Mouse (Mus musculus) v-Abl transformed pro-B cells (cell line): ENCODE measurements around the gene Dock1.

ENCODE experiments used
- in situ Hi-C, 2 experiments: fragments of 400-800 bp; cut with MboI; formaldehyde crosslinking; loops; one replicate each; pipeline ENCODE4 v1.15.1; 2025; ENCODE audit not compliant: unreplicated experiment in 2 of 2

The Dock1 gene

DNA sequence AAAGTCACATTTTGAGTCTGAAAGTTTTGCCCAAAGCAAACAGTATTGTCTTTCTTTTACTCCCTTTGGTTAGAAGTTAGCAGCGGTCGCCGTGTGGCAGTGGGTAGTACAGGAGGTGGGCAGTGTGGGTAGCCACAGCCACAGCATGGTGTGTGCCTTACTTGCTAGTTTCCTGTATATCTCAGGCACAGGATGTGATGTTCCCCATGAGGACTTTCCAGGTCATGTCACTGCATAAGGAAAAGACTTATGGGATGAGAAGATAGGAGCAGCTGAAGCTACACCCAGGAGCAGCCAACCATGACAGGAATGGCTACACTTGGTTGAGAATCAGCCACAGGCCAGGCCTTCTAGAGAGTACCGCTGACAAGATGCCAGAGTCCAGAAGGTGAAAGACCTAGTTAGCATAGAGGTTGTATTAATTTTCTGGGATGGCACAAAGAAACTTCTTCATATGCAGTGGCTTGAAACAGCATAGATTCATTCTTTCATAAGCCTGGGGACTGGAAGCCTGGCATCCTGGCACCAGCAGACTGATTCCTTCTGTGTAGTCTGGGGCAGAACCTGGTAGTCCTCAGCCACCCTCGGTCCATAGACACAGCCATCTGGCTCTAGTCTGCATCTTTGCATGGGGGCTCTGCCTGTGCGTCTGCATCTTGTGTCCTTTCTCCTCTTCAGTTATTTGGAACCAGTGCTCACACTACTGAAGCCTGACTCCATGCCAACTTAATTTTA, 139.0 kb downstream of the Dock1 start:
- in situ Hi-C loops, result no loop called here

DNA sequence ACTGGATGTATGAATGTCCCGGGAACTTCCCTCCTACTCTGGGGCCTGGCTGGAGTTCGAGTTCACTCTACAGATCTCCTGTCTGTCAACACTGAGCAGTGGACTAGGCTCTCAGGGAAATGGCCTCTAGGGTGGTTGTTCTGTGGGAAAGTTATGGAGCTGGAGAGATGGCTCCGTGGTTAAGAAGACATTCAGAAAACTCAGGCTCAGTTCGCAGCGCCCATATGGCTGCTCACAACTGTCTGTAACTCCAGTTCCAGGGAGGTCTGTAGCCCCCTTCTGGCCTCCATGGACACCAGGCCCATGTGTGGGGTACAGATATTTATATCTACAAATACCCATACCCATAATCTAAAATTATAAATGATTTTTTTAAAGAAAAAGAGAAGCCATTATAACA, 148.0 kb downstream of the Dock1 start:
- in situ Hi-C loops, result no loop called here

DNA sequence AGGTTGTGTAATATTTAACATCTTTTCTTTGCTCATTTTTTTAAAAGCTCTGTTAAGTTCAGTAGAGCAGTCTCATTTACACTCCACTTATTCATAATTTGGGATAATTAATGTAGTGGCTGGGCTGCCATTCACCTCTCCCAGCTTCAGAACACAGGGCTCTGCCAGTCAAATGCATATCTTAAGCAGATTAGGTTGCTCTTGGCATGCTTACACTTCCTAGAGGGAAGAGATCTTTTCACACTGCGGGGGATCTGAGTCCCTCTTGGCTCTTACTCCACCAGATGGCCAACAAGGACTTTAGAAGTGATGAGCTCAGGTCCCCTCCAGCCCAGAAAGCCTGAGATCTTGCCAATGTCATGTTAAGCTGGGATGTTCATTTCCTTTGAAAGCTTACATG, 150.8 kb downstream of the Dock1 start:
- in situ Hi-C loops, result no loop called here

DNA sequence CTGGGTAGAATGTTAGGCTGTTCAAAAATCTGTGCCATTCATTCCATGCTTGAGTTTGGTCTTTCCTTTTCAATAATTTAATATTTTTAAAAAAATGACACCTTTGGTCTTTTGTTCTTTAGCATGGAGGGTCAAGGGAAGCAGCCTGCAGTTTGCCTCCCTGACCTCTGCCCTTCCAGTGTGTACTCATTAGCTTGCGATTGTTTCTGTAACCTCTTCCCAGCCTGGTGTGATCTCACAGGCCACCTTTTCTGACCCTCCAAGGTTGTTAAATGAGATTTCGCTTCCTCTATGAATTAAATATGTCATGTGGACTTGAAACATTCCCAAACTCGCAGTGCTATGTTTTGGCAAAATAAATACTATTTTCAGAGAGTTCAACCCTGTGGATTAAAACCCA, 151.6 kb downstream of the Dock1 start:
- in situ Hi-C loops, result no loop called here

DNA sequence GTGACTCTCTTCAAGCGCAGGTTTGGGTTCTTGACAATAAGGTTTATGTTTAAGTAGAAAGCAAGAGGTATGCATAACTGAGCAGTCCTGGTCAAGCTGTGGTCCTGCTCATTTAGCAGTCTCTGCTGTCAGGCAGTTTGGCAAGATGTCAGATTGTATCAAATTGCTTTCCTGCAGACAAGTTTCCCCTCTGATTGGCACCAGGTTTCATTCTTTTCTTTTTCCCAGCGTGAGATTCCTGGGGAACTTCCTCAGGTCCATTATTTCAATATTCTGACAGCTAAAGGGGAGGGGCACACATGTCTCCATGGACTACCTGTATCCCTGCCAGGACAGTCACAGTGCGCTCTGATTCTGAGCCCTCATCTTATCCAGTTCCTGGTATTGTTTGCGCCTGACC, 153.4 kb downstream of the Dock1 start:
- in situ Hi-C loops, result no loop called here

DNA sequence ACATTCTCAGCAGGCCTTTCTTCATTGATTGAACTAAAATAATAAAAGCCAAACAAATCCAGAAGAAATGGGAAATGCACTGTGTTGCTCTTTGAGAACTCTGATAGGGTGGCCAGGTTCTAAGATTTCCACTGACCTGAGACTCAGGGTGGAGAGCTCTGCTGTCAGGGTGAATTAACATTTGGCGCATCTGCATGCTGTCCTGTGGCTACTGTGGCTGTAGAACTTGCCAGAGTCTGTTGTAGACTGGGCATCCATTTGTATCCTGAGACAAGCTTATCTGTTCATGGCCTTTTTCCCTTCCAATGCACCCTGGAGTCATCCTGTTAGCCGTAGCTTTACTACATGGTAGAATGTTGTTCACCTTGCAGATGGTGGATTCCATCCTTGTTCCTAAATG, 169.6 kb downstream of the Dock1 start:
- in situ Hi-C loops, result no loop called here

DNA sequence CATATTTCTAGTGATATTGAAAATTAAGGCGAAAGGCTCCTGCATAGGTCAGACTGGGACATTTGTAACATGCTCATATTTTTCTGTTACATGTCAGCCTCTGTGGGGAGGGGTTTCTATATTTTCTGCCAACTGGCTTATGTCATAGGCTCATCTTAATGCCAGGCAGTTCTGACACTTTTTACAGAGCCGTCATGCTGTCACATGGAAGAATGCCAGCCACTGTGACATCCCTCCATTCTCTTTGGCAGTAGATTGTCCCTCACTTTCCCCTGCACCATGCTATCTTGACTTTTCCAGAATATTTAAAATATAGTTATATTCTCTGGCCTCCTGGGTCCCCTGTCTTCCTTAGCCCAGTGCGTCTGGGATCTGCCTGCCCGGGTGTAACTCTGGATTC, 172.3 kb downstream of the Dock1 start:
- in situ Hi-C loops, result no loop called here

DNA sequence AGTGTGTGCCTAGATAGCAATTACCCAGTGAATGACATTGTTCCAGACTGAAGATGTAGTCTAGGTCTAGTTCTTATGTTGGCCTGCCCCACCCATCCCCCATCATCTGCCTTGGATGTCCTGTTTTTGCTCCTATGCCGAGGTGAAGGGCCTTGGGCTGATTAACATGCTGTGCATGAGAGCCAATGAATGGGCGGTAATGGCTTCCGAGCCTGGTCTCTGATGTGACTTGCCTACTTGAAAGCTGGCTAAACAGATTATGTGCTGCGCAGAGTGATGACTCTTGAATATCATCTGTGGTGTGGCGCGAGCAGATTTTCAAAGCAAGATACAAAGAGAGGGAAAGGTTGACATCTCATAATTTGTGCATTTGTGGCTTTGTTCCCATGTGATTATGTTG, 191.5 kb downstream of the Dock1 start:
- in situ Hi-C loops, result no loop called here

DNA sequence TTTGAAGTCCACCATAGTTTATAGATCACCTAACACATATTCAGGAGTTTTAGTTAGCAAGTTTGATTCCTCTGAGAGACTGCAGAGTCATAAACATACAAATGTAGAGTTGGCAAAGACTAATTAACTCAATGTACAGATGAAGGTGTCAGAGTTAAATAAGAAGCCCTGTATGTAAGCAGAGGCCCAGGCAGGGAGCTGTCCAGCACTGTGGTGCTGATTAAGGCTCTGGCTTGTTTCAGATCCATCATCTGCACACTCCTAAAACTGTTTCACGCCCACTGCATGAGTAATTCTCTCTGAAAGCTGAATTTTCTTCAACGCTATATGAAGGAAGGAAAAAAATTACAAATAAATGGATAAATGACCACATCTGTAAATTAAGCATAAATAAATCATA, 193.7 kb downstream of the Dock1 start:
- in situ Hi-C loops, result no loop called here

DNA sequence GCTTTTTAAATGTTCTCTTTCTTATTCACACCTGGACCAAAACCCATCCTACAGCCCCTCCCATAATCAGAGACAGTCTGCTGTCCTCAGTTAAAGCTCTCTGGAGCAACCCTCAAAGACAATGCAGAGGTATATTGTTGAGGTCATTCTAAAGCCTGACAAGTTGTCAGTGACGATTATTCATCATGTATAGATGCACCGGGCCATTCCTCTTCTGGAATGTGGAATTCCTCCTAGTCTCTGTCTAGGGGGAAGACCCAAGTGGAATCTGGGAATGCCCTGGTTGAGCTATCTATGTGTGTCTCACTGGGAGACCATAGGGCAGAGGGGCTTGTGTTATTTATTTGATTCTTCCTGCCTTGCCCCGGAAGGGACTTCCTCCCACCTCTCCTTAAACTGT, 202.1 kb downstream of the Dock1 start:
- in situ Hi-C loops, result no loop called here

DNA sequence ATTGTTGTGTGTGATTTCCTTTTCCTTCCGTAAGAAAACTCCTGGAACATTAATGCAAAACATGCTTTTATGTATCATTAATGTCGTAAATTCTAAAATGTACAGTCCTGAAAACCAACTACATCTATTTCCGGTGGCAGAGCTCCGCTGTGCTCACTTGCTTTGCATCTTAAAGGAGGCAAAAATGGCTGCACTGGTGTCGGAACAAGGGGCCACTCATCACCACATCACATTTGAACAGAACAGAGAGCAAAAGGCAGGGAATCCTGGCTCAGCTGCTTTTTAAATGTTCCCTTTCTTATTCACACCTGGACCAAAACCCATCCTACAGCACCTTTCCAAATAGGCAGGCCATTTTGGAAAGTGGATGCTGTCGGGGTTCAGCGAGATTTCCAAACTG, 202.5 kb downstream of the Dock1 start:
- in situ Hi-C loops, result no loop called here

DNA sequence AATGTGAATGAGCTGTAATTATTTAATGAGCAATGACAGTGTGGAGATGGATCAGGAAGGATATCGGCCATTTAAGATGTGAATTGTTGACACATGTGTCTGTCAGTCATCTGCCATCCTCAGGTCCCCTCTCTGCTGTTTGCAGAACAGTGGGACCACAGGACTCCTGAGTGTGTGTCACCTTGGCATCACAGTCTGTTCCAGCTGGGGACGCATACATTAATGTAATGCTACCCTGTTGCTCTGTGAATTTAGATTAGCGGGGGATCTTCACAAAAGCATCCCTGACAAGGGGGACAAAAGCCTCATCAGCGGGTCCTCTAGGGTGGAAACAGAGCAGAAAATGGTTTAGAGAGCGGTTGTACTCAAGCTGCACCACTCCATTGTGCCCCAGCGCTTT, 208.5 kb downstream of the Dock1 start:
- in situ Hi-C loops, result no loop called here

DNA sequence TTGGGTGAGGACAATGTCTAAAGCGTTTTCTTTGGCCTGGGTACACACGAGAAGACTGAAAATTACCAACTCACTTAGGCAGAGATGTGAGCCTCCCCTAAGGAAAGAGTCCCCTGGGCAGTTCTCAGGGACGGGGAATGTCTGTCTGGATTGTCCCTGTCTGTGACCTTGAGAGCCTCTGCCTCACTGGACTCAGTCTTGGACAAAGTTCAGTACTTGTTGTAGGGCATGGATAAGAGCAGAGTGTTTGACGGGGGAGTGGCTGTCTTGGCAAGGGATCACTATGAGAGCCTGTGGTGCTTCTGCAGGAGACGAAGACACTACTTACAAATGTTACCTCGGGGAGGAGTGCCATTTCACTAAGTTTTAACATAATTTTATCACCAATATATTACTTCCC, 210.0 kb downstream of the Dock1 start:
- in situ Hi-C loops, result no loop called here

DNA sequence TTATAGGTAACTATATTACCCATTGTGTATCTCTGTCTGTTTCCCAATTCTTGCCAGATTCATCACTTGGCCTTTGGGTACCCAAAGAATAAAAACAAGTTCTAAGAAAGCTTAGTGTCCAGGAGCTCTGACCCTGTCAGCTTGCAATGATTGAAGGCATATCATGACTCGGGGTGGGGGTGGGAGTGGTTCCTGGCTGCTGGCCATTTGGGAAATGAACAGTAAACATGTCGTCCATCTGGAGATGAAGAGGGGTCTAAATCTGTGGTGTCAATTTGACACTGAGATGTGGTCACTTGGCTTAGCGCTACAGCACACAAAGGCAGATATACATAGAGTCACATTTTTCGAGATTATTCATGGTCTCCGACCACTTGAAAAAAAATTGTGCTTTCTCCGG, 213.1 kb downstream of the Dock1 start:
- in situ Hi-C loops, result no loop called here

DNA sequence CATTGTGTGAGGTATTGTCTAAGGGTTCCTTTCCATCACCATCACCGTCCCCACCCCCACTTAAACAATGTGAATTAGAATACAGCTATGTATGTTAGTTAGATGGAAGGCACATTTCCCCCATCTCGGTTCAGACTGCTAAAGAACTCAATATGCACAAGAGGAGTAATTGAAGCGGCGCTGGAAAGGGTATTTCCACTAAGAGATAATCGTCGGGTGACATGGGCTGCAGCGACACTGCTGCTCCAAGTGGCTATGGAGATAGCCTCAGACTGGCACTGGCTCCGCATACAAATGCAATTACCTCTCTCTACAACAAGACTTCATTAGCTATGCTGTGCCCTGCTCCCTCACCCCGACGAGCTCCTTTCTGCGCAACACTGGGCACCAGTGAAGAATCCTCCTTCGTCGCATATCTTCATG, 222.0 kb downstream of the Dock1 start:
- in situ Hi-C loops, result no loop called here

DNA sequence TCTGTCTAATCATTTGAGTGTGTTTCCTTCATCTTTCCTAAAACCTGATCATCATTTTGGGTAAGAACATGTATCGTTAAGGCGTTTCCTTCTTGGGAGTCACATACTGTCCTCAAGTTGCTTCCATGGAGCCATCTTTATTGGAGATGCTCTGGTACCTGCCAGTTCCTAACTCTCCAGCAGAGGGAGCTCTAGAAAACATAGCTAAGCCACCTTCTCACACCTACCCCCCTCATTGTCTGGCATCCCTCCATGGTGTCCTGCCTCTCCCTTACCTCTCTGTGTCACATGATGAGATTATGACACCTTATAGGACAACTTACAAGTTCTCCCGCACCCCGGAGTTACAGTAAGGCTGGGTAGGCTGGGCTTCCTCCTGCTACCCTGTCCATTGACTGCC, 222.5 kb downstream of the Dock1 start:
- in situ Hi-C loops, result no loop called here

DNA sequence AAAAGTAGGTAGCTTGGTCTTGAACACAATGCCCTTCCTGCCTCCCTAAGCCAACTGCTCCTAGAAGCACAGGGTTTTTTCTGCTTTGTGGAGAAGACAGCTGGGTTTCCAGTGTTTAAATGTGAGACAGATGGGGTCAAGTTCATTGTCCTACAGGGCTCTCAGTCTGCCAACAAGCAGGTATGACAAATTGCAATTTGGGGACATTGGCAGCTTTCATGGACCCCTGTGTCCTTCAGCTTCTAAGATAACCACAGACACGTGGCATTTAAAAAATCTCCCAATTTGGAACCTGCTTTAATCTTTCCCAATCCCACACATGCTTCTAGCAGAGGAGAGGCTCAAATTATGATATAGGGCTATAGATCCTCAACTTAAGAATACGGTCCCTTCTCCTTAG, 224.2 kb downstream of the Dock1 start:
- in situ Hi-C loops, result no loop called here

DNA sequence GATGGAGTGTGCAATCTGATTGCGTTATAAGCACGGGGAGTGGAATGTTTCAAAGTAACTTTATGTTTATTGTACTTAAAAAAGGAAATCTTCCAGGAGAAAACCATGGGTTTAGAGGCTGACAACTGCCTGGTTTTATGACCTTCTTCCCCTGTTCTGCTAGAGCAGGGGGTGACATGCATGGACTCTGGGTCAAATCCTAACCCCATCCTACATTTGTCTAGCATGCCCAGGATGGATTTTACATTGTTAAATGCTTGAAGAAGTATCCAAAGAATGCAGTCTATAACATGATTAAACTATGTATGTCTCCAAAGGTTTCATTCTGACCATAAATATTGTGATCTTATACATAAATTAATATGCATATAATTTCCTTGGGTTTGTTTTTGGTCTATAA, 229.0 kb downstream of the Dock1 start:
- in situ Hi-C loops, result no loop called here

DNA sequence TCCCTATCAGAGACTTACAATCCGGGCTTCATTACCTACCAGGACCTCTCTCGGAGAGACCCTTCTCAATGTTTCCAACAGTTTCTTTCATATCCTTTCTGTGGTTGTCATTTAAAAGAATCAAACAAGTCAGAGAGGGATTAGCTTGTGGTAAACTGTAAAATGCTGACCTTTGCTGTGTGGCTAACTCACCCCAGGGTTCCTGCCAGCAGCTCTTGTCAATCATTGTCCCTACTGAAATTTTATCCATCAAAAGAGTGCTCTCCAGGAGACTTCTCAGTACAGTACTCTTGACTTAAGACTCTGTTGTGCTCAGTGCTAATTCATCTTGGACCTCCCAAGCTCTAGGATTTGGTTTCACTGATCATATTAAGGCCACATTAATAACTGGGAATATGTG, 231.5 kb downstream of the Dock1 start:
- in situ Hi-C loops, result no loop called here

DNA sequence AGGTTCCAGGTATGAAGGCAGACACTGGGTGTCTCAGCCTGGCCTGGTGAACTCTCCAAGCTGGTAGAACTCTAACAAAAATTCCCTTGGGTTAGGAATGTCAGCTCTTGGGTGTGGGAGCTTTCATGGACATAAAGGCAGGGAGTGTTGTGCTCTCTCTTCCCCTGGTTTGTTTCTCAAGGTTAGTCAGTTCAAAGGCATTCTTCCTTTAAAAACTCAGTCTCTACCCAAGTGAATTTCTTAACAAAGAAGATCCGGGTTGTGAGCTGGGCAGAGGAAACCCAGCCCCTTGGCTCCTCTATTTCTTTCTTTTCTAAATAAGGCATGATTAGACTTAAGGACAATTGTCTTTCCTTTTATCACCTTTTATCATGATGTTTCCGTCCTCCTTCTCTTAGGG, 261.4 kb downstream of the Dock1 start:
- in situ Hi-C loops, result no loop called here

DNA sequence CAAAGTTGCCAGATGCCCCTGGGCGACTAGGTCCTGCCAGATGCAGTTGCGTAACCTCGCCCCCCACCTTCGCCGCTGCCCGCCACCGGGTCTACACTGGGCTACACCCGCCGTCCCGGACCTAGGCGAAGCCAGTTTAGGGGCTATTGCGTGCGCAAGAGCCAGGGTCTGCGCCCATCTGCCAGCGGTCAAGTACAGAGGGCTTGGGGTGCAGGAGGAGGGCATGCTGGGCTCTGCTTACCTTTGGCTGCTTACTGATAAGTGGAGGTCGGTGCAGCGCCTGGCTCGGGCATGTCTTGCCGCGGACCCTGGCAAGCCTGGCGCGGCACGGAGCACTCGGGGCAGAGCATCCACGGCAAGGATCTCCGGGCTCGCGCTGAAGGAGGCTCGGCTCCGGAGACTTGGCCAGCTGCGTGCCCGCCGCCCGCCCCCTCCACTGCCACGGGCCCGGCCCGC, 267.0 kb downstream of the Dock1 start:
- in situ Hi-C loops, result no loop called here

DNA sequence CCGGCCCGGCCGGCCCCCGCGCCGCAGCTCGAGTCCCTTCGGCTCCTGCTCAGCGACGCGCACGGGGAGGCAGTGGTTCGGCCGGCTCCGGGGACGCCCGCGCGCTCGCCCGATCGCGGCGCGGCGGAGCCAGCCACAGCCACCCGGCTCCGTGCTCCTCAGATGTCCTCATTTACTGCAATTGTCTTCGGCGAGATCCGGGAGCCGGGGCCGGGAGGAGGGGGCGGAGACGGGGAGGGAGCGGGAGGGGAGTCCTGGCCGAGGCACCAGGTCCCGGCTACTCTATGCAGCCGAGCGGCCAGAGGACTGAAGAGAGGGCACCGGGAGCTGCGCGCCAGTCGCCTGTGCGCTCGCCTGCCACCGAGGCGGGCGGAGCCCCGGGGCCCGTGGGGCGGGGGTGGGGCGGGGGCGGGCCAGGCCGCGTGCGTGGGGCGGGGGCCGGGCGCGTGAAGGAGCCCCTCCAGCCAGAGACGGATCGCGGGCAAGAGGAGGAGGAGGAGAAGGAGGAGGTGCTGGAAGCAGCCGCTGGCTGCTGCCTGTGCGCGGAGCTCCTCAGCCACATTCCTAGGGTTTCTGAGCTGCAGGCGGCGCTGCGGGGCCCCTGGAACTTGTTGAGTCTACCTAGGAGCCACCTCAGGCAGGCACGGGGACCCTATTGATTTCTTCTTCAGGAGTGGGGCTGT, 267.6 kb downstream of the Dock1 start, which contains the start of gene Fam196a:
Gene Fam196a (minus strand): TSS at position 504 of the 683 bp plus-strand sequence.
- in situ Hi-C loops, result no loop called here
